Mouse (Mus musculus) heart, postnatal 4 days (tissue): ENCODE results near the gene Olfr70. TPM values are rescaled to one million over a fixed set of nuclear protein-coding genes. Genes with fewer than 3 reads are reported as not detected.

Source experiments
- DNase-seq: peaks from one replicate; pipeline ENCODE4 v3.0.0; 2021
- total RNA-seq, 2 experiments: library from RNA; stranded (reverse); gene quantifications; 2 replicates each; pipeline ENCODE4 v1.2.3; 2021

The Olfr70 gene
- total RNA-seq, 2 experiments from 2014 or later, result not detected

DNA sequence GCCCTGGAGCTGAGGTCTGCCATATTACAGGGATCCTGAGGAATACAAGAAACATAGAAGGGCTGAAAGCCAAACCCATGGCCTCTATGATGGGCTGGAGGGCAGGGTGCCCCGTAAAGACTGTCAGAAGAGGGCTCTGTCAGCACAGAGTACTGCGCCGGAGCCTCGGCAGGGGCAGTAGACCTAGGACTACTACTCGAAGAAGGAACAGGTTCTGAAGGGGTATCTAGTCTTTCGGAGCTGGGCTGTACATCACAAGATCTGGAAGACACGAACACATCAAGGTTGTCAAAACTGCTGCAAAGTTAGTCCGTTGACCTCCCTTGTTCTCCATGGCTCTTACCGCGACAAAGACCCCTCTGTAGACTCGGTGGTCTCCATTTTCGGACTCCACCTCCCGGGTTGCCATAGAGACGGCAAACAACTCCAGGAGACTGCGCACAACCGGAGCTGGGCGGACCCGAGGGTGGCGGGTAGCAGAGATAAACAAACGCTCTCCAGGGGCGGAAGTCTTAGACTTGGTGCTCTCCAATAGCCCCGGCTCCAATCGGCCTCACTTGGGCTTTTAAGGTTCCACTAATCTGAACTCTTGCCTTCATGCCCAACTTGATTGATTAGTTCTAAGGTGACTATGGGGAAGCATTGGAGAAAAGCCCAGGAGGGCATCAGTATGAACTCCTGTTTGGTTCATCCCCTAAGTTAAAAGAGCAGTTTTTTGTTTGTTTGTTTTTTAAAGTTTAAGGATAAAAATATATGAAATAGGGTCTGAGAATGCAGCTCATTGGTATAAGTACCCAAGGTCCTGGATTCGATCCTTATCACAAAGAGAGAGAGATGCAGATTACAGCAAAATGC is 47.2 kb downstream of the Olfr70 start, which contains the start of gene Spag8:
Gene Spag8 (minus strand): TSS at position 434 of the 855 bp plus-strand sequence.
- peak; percentile 27 for DNase-seq

DNA sequence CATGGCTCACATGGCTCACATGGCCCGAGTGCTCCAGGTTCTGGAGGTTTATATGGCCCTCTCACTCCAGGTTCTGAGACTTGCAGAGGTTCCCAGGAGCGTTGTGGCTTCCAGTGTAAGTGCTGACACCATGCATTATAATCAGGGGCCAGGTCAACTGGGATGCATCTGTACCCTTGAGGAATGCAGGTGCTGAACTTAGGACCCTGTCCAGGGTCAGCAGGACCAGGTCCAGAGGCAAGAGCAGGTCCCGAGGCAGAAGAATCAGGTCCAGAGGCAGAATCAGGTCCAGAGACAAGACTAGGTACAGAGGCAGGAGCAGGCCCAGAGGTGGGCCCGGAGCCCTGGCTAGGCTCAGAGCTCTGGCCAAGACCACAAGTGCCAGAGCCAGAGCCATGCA is 47.9 kb downstream of the Olfr70 start:
- DNase-seq, result no peak

DNA sequence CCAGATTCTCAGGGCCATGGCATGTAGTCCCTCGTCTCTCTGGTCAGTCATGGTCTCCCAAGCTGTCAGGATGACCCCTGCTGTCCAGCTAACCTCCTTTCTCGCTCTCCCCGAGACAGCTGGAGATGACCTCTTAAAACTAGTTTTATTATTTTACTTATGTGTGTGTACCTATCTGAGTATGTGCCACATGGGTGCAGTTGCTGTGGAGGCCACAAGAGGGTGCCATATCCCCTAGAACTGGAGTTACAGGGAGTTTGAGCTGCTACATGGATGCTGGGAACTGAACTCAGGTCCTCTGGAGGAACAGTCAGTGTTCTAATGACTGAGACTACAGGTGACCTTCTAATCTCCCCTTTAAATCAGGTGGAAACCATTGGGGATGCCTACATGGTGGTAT is 50.8 kb downstream of the Olfr70 start:
- DNase-seq, result no peak

Other genes starting within 250 kb of the Olfr70 start
- gene Cd72, start 246.2 kb downstream of the Olfr70 start, total RNA-seq, result under 1 TPM; 0.56 to 0.69 TPM
- not detected for gene Sit1, start 217.1 kb downstream of the Olfr70 start, total RNA-seq
- gene Ccdc107, start 207.9 kb downstream of the Olfr70 start, total RNA-seq, result 10 to 100 TPM; 33.3 to 36.9 TPM
- gene Arhgef39, start 201.1 kb downstream of the Olfr70 start, total RNA-seq, result 10 to 100 TPM; 14.0 to 15.7 TPM
- under 1 TPM; 0.74 to 0.97 TPM for gene Car9, start 193.8 kb downstream of the Olfr70 start, total RNA-seq
- 100 to 1,000 TPM; 104 to 136 TPM for gene Tpm2, start 177.0 kb downstream of the Olfr70 start, total RNA-seq
- 10 to 100 TPM; 53.2 to 53.4 TPM for gene Creb3, start 138.5 kb downstream of the Olfr70 start, total RNA-seq
- 100 to 1,000 TPM; 184 to 187 TPM for gene Tln1, start 138.1 kb downstream of the Olfr70 start, total RNA-seq
- gene Rgp1, start 122.1 kb downstream of the Olfr70 start, total RNA-seq, result 10 to 100 TPM; 38.6 to 39.1 TPM
- gene Gba2, start 121.9 kb downstream of the Olfr70 start, total RNA-seq, result 10 to 100 TPM; 17.7 to 17.8 TPM
- under 1 TPM in 1 of 2 experiments, not detected in 1; 0.52 TPM for gene Msmp, start 116.3 kb downstream of the Olfr70 start, total RNA-seq
- 10 to 100 TPM; 35.1 to 35.8 TPM for gene Npr2, start 68.9 kb downstream of the Olfr70 start, total RNA-seq
- under 1 TPM in 1 of 2 experiments, not detected in 1; 0.32 TPM for gene Spag8, start 47.2 kb downstream of the Olfr70 start, total RNA-seq
- gene Hint2, start 44.3 kb downstream of the Olfr70 start, total RNA-seq, result 10 to 100 TPM; 92.2 to 98.4 TPM
- gene Tmem8b, start 31.8 kb downstream of the Olfr70 start, total RNA-seq, result 10 to 100 TPM; 15.4 to 17.9 TPM
- under 1 TPM in 1 of 2 experiments, not detected in 1; 0.23 TPM for gene Fam221b, start 31.7 kb downstream of the Olfr70 start, total RNA-seq
- not detected for gene Olfr71, start 9.4 kb upstream of the Olfr70 start, total RNA-seq
- 1 to 10 TPM; 3.2 to 3.4 TPM for gene Hrct1, start 26.4 kb upstream of the Olfr70 start, total RNA-seq
- gene Spaar, start 29.2 kb upstream of the Olfr70 start, total RNA-seq, result 1 to 10 TPM; 2.0 to 2.3 TPM
- gene Olfr159, start 70.2 kb upstream of the Olfr70 start, total RNA-seq, result not detected
- not detected for gene Olfr156, start 123.1 kb upstream of the Olfr70 start, total RNA-seq
- not detected for gene Olfr157, start 139.4 kb upstream of the Olfr70 start, total RNA-seq
- gene Olfr155, start 150.8 kb upstream of the Olfr70 start, total RNA-seq, result not detected
- 10 to 100 TPM; 11.7 to 11.9 TPM for gene Reck, start 174.7 kb upstream of the Olfr70 start, total RNA-seq